Mouse (Mus musculus): Measurements from ENCODE around the gene Cog5. TPM values are rescaled to one million over a fixed set of nuclear protein-coding genes. Genes with fewer than 3 reads are reported as not detected.

The Cog5 gene
- polyA plus RNA-seq, 2 experiments, result 36.9 to 39.1 TPM

DNA sequence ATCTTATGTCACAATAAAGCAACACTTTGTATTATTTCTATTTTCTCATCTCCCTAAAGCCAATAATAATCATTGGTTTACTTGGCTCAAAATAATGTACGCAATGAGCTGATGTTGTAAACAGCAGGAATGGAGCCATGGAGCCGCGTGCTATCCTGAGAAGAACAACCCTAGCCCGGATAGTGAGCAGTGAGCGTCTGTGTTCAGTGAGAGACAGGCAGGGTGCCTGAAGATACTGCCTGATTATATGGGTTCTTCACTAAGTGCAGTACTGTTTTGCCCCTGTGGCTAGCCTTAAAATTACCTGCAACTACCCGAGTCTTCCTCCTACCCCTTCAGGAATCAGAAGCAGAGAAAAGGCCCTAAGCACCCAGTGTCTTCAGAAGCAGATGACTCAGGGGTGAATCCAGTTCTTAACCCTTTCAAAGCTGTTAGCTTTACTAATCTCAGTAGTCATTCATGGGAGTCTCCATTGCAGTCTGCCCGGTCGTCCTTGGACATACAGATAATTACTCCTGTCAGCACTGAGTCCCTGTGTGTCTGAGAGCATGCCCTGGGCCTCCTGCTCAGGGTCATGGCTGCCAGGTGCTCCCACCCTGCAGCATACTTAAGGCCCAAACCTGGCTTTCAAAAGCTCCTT, 240.5 kb downstream of the Cog5 start:
- WGBS, result 48% methylated on average over 8 of the region's 8 CpGs
- no peak overlapping the region for H3K4me3 ChIP-seq (replicated peaks; ENCODE audit: low read length)
- H3K4me2 ChIP-seq (replicated peaks; ENCODE audit: low read depth, low read length, severe bottlenecking), result no peak overlapping the region
- ATAC-seq (ENCODE audit: low FRiP score, low read depth) (no peak), DNase-seq (ENCODE audit: low spot score) (no peak)
- H3K4me1 ChIP-seq (ENCODE audit: control insufficient read depth, insufficient read depth, low read length), result peaks cover 9% of the 10 kb centered on the region; the same call in 1 of the 2 replicates
- H3K27me3 ChIP-seq (ENCODE audit: control insufficient read depth, insufficient read depth, low read length), result no peaks in the 10 kb centered on the region
- no peak overlapping the region for H3K27ac ChIP-seq (replicated peaks; ENCODE audit: low read depth, low read length)
- no peak for TF ChIP-seq POLR2A (IDR thresholded peaks at IDR 0.05; ENCODE audit: borderline replicate concordance, extremely low read depth, insufficient read depth, insufficient read length)
- no peak overlapping the region for H3K9ac ChIP-seq (ENCODE audit: low read depth, low read length, severe bottlenecking)
- H3K9me3 ChIP-seq (ENCODE audit: control insufficient read depth, low read length), result no peaks in the 10 kb centered on the region
- H3K36me3 ChIP-seq (ENCODE audit: control insufficient read depth, insufficient read depth, low read length), result no peaks in the 10 kb centered on the region

DNA sequence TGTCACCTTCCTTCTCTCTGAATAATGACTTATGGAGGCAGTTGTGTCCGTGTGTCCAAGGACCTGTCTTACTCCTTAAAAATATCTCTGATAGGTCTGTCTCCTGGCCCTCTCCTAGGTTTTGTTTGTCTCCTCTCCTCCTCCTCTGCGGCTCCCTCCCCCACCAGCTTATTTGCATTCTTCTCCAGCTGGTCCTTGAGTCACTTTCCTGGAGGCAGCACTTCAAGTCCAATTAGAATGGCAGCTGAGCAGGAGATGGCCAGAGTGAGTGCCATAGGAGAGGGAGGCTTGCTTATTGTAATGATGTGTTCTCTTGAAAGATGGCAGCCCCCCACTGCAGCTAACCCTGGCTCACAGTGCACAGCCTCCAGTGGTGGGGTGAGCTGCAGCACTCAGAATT, 241.2 kb downstream of the Cog5 start:
- no peaks in the 10 kb centered on the region for H3K36me3 ChIP-seq (ENCODE audit: control insufficient read depth, insufficient read depth, low read length)
- no peak overlapping the region for H3K27ac ChIP-seq (replicated peaks; ENCODE audit: low read depth, low read length)
- 28% methylated on average over 2 of the region's 2 CpGs for WGBS
- H3K4me2 ChIP-seq (replicated peaks; ENCODE audit: low read depth, low read length, severe bottlenecking), result no peak overlapping the region
- ATAC-seq (ENCODE audit: low FRiP score, low read depth) (no peak), DNase-seq (ENCODE audit: low spot score) (no peak)
- H3K9ac ChIP-seq (ENCODE audit: low read depth, low read length, severe bottlenecking), result no peak overlapping the region
- no peaks in the 10 kb centered on the region for H3K9me3 ChIP-seq (ENCODE audit: control insufficient read depth, low read length)
- H3K27me3 ChIP-seq (ENCODE audit: control insufficient read depth, insufficient read depth, low read length), result no peaks in the 10 kb centered on the region
- H3K4me1 ChIP-seq (ENCODE audit: control insufficient read depth, insufficient read depth, low read length), result peaks cover 9% of the 10 kb centered on the region; the same call in 1 of the 2 replicates
- H3K4me3 ChIP-seq (replicated peaks; ENCODE audit: low read length), result no peak overlapping the region
- TF ChIP-seq POLR2A (IDR thresholded peaks at IDR 0.05; ENCODE audit: borderline replicate concordance, extremely low read depth, insufficient read depth, insufficient read length), result no peak

DNA sequence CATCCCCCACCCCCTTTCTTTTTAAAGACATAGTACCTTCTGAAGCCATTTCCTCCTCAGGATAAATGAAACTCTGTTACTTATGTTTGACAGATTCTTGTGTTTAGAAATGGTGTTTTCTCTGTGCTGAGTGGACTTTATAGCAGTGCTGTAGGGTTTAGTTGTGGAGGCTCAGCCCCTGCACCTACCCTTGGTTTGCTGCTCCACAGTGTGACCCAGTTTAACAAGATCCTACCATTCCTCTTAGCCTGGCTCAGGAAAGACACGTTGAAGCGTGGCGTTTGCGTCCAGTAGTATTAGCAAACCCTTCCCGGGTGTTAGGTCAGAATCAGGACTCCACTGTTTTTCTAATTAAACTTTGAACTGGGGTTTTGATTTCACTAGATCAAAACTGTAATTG, 241.6 kb downstream of the Cog5 start:
- no peaks in the 10 kb centered on the region for H3K9me3 ChIP-seq (ENCODE audit: control insufficient read depth, low read length)
- no peak overlapping the region; the same call in 1 of the 2 replicates for H3K27ac ChIP-seq (replicated peaks; ENCODE audit: low read depth, low read length)
- ATAC-seq (ENCODE audit: low FRiP score, low read depth), result no peak

DNA sequence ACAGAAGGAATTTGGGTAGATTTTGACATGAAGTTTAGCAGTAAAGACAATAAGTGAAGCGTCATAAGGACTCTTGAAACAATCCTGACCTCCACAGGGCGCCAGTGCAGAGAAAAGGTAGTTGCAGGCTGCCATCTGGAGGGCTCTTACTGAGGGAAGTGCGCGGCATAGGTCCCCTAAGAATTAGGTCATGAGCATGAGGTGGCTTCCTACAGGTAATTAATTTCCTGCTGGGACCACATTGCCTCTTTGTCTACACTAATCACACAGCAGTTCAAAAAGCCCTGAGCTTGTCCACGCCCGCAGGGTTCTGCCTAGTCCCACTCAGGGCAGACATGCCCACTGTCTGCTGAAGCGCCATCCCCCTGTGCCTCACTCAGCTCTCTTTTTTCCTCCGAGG, 242.3 kb downstream of the Cog5 start:
- 36% methylated on average over 8 of the region's 8 CpGs for WGBS
- Histone ChIP-seq H3K4me1 (ENCODE audit: control insufficient read depth, insufficient read depth, low read length) (peaks cover 9% of the 10 kb centered on the region; the same call in 1 of the 2 replicates), H3K27me3 (ENCODE audit: control insufficient read depth, insufficient read depth, low read length) (no peaks in the 10 kb centered on the region), H3K36me3 (ENCODE audit: control insufficient read depth, insufficient read depth, low read length) (no peaks in the 10 kb centered on the region), H3K4me2 (replicated peaks; ENCODE audit: low read depth, low read length, severe bottlenecking) (no peak overlapping the region), H3K4me3 (replicated peaks; ENCODE audit: low read length) (no peak overlapping the region), H3K9me3 (ENCODE audit: control insufficient read depth, low read length) (no peaks in the 10 kb centered on the region), H3K9ac (ENCODE audit: low read depth, low read length, severe bottlenecking) (no peak overlapping the region), H3K27ac (replicated peaks; ENCODE audit: low read depth, low read length) (no peak overlapping the region)
- no peak for TF ChIP-seq POLR2A (IDR thresholded peaks at IDR 0.05; ENCODE audit: borderline replicate concordance, extremely low read depth, insufficient read depth, insufficient read length)
- no peak for DNase-seq (ENCODE audit: low spot score)
- no peak for ATAC-seq (ENCODE audit: low FRiP score, low read depth)

More for the DNA sequence above, 241.6 kb downstream of the Cog5 start:
- 21% methylated on average over 5 of the region's 5 CpGs for WGBS
- Histone ChIP-seq H3K4me1 (ENCODE audit: control insufficient read depth, insufficient read depth, low read length) (peaks cover 9% of the 10 kb centered on the region; the same call in 1 of the 2 replicates), H3K27me3 (ENCODE audit: control insufficient read depth, insufficient read depth, low read length) (no peaks in the 10 kb centered on the region), H3K9ac (ENCODE audit: low read depth, low read length, severe bottlenecking) (no peak overlapping the region), H3K36me3 (ENCODE audit: control insufficient read depth, insufficient read depth, low read length) (no peaks in the 10 kb centered on the region), H3K4me3 (replicated peaks; ENCODE audit: low read length) (no peak overlapping the region), H3K4me2 (replicated peaks; ENCODE audit: low read depth, low read length, severe bottlenecking) (no peak overlapping the region)
- no peak for TF ChIP-seq POLR2A (IDR thresholded peaks at IDR 0.05; ENCODE audit: borderline replicate concordance, extremely low read depth, insufficient read depth, insufficient read length)
- no peak for DNase-seq (ENCODE audit: low spot score)

DNA sequence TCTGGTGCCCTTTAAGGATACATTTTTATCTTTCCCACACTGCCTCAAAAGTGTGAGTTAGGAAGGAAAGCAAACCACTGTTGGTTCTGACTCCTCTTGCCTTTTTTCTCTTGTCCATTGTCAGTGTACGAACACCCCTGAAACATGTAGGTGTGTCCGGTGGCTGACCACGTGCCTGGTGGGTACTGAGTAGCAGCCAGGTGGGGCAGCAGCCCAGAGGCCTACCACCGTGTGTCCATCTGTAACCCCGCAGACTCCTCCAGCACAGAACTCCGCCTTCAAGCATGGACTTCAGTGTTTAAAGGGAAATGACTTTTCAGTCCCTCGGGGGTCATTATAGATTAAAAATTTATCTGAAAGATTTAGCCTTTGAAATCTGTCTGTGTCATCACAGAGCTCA, 242.8 kb downstream of the Cog5 start:
- no peak for ATAC-seq (ENCODE audit: low FRiP score, low read depth)
- H3K4me2 ChIP-seq (replicated peaks; ENCODE audit: low read depth, low read length, severe bottlenecking), result no peak overlapping the region
- 70% methylated on average over 7 of the region's 7 CpGs for WGBS

More for the DNA sequence above, 242.8 kb downstream of the Cog5 start:
- Histone ChIP-seq H3K9ac (ENCODE audit: low read depth, low read length, severe bottlenecking) (no peak overlapping the region), H3K4me1 (ENCODE audit: control insufficient read depth, insufficient read depth, low read length) (peaks cover 9% of the 10 kb centered on the region; the same call in 1 of the 2 replicates), H3K9me3 (ENCODE audit: control insufficient read depth, low read length) (no peaks in the 10 kb centered on the region), H3K4me3 (replicated peaks; ENCODE audit: low read length) (no peak overlapping the region), H3K27me3 (ENCODE audit: control insufficient read depth, insufficient read depth, low read length) (no peaks in the 10 kb centered on the region), H3K27ac (replicated peaks; ENCODE audit: low read depth, low read length) (no peak overlapping the region), H3K36me3 (ENCODE audit: control insufficient read depth, insufficient read depth, low read length) (no peaks in the 10 kb centered on the region)
- DNase-seq (ENCODE audit: low spot score), result no peak
- no peak for TF ChIP-seq POLR2A (IDR thresholded peaks at IDR 0.05; ENCODE audit: borderline replicate concordance, extremely low read depth, insufficient read depth, insufficient read length)
